Mouse (Mus musculus) layer of hippocampus, adult 18-20 months (tissue): ENCODE measurements around the gene 1810009A15Rik. TPM values are rescaled to one million over a fixed set of nuclear protein-coding genes. Genes with fewer than 3 reads are reported as not detected.
"Not testable (repeated sequence)": the region's sequence is repeated elsewhere in the genome, so short reads cannot be mapped to it uniquely, and the experiment has no call there.

Source experiments
- DNase-seq, 2 experiments: peaks; one replicate each; pipeline ENCODE4 v3.0.0; 2022; ENCODE audit warnings: low spot score in 2 of 2
- long read RNA-seq: library from polyadenylated mRNA; stranded (forward); transcript quantifications from one replicate; pipeline ENCODE4 v2.0.0, GENCODE M21; 2021
- total RNA-seq, 2 experiments: library from RNA; stranded (reverse); gene quantifications; 2 replicates each; pipeline ENCODE4 v1.2.3; 2021

The 1810009A15Rik gene
- 10 to 100 TPM; 24.2 to 30.3 TPM for total RNA-seq
- long read RNA-seq, transcript 1810009A15Rik-201 (4 exons, 806 nt): major isoform, 16 of 21 reads
- long read RNA-seq, transcript 1810009A15Rik-203 (3 exons, 784 nt): minor isoform, 5 of 21 reads
- long read RNA-seq, partial matches to known transcripts: 0 of 21 reads
- long read RNA-seq, other reads (novel, unspliced or antisense): 0 of 21 reads

DNA sequence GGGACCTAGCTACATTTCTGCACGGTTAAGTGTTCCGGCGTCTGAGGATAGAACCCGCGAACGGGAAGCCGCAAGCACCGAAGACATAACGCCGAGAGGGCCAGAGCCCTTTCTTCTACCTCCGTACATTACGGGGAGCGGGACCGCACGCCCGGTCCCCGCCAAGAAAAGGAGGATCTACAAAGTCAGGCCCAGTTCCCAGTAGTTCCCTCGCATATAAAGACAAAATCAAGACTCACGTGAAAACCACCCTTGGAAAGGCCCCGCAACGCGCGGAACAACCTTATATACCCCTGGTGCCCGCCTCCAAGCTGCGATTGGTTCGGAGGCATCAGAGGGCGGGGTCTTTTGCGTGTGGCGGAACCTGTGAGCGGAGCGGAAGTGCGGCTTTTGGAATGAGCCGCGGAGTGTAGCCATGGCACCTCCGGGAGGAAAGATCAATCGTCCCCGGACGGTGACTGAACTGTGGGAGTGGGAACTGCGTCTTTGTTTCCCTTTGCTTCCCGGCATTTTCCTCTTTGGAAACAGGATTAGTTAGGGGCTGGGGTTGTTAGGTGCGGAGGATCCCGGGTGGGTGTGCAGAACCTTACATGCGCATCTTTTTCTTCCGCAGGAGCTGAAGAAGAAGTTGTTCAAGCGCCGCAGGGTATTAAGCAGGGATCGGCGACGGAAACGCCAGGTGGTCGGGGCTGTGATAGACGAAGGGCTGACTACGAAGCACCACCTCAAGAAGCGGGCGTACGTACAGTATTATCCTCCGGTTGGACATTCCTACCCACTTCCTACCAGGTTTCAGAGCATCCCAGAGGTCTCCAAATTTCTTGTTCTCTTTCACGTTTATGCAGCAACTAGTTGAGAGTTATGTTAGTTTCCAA is at the start of gene 1810009A15Rik, which contains the start of gene Gm49416:
Gene 1810009A15Rik (plus strand): TSS at position 343 of the 875 bp plus-strand sequence.
Gene Gm49416 (plus strand): TSS at position 416 of the 875 bp plus-strand sequence.
- DNase-seq: peak; percentile 90 to 95

DNA sequence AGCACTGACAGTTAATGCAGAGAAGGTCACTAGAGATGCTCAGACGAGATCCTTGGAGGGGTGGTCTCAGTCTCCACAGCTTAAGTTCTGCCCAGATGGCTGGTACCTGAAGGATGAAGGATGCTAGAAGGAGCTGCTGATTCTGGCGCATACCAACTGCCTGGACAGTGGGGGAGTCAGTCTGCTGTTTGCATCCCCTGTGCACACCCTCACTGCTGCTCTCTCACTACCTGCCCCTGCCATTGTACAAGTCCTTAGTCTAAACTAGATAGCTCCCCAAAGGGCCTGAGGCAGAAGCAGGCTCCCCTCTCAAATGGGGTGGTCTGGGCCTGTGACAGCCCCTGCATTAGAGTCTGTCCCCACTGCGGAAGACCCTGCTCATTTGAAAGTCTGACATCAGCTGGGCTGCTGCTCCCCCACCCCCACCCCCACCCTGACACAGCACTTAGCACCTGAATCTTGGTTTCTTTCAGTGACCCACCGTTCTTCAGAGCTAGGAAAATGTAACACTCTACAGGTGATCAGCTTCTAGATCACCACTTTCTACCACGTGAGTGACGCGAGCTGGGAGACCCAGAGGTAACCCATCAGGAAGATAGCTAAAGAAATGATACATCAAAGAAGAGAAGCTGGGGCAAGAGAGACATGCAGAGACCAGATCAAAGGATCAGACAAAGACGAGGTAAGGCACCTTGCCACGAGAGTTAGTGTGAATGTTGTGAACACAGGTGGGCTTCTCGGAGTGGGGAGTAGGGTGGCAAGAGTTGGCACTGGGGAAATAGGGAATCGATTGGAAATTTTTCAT is 49.3 kb upstream of the 1810009A15Rik start, which contains the start of gene Gng3:
Gene Gng3 (minus strand): TSS at position 92 of the 805 bp plus-strand sequence.
- DNase-seq: peak; percentile 80 to 81

DNA sequence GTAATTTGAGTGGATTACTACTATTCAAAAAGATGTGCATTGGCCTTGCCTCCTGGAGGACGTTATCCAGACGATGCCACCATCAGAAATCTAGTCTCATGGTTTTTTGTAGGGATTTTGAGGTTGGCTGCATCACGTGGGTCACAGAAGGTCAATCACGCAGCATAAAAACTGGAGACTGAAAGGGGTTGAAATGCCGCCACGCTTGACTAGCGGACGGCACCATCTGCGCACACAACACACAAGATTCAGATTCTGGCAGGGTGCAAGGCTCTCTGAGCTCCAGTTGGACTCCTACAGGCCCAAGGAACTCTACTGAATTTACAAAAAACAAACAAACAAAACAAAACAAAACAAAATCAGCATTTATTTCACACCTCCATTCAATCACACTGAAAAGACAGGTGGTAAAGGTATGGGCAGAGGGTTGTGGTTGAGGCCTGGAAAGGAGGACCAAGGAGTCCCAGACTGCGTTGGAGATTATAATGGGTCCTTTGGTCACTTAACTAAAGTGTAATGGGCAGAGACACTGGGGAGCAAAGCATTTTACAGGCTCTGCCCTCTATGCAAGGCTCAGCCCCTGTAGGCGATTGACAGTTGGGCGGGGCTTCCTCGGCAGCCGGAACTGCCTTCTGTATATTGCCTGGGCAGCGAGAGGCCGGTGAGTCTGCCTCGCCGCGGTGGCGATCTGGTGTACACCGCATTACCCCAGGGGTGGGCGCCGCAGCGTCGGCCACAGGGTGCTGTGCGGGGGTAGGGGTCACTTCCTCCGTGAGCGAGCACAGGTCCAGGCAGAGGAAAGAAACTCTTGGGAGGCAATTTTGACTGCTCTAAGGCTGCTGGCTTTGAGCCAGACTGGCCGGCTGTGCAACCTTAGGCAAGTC is 48.5 kb upstream of the 1810009A15Rik start:
- DNase-seq: peak; percentile 66 to 78

DNA sequence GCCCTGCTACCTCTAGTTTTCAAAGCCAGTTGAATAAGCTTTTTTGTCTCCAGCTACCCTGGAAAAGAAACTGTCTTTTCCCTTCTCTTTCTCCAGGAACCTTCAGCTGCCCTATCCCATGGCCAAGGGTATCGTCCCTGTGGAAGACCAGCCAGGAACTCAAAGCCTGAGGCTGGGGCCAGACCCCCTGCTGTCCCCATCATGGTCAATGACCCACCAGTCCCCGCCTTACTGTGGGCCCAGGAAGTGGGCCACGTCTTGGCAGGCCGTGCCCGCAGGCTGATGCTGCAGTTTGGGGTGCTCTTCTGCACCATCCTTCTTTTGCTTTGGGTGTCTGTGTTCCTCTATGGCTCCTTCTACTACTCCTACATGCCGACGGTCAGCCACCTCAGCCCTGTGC is 47.6 kb upstream of the 1810009A15Rik start:
- no peak for DNase-seq

- DNase-seq: no peak
These were observed 45.7 kb upstream of the 1810009A15Rik start for GRCm38 (mm10) chr19:8842961-8843360.

- DNase-seq: peak in 1 of 2 experiments; percentile 84
These were observed 44.1 kb upstream of the 1810009A15Rik start for GRCm38 (mm10) chr19:8844371-8845129.

- DNase-seq: no peak
These were observed 40.3 kb upstream of the 1810009A15Rik start for GRCm38 (mm10) chr19:8848356-8848755.

DNA sequence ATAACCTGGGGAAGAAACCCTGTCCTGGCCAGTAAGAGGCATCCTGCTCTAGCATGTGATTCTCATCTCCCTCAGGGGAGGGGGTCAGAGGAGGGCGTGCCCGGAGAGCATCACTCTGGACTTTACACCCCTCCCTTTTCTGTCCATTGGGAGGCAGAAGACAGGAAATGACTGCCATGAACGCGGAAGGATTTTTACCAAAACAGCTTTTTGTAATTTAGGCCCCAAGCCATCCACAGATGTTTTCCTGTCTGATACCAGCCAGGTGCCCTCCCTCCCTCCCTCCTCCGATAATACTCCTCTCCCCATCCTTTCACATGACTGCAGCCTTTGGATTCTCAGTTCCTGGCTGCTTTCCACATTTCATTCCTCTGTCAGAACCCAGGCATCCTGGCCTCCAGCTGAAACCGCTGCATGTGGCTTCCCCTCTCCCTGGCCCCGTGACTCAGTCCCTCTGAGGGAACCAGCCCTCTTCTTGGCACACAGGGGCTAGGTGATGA is 38.2 kb upstream of the 1810009A15Rik start, which contains the start of gene Lrrn4cl:
Gene Lrrn4cl (plus strand): TSS at position 367 of the 500 bp plus-strand sequence.
- no peak for DNase-seq

- DNase-seq: no peak
These were observed 37.0 kb upstream of the 1810009A15Rik start for GRCm38 (mm10) chr19:8851639-8852038.

DNA sequence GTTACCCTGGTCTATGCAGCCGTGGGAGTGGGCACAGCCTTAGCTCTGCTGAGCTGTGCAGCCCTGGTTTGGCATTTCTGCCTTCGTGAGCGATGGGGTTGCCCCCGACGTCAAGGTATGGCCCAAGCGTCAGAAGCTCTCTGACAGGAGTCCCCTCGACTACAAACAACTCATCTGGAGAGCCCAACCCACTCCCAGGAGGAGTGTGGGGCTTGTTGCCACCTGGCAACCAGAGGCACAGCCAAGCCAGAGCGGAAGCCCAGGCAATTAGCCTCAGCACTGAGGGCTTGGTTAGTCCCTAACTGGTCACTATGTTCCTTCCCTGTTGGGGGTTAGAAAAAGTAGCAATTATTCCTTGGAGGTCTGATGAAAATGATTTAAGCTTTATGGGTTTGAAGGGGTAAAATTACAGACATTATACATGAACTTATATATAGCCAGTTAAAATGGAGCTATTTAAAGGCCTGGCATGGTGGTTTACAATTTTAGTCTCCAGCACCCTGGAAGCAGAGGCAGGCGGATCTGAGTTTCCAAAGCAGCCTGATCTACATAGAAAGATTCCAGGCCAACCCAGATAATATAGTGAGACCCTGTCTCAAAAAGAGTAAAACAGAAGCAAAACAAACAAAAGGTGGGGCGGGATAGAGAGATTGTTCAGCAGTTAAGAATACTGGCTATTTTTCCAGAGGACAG is 36.3 kb upstream of the 1810009A15Rik start:
- DNase-seq: no peak

- no peak for DNase-seq
These were observed 35.5 kb upstream of the 1810009A15Rik start for GRCm38 (mm10) chr19:8853117-8853516.

GRCm38 (mm10) chr19:8857689-8858088 is 31.0 kb upstream of the 1810009A15Rik start:
- peak in 1 of 2 experiments; percentile 54 for DNase-seq

GRCm38 (mm10) chr19:8859018-8859417 is 29.6 kb upstream of the 1810009A15Rik start:
- DNase-seq: peak in 1 of 2 experiments; percentile 33

GRCm38 (mm10) chr19:8864265-8864664 is 24.4 kb upstream of the 1810009A15Rik start:
- no peak for DNase-seq

- not testable (repeated sequence) for DNase-seq
These were observed 18.3 kb upstream of the 1810009A15Rik start for GRCm38 (mm10) chr19:8870381-8870780.

DNA sequence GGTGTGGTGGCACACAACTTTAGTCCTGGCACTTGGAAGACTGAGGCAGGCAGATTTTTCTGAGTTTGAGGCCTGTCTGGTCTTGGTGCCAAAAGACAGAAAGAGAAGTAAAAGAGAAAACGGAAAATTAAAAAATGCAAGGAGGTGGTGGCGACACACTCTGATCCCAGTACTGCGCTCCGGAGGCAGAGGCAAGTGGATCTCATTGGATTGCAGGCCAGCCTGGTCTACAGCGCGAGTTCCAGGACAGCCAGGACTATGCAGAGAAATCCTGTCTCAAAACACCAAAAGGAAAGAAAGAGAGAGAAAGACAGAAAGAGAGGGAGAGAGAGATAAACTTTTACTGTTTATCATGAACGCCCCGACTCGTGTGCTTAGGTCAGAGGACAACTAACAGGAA is 17.8 kb upstream of the 1810009A15Rik start:
- no peak for DNase-seq

DNA sequence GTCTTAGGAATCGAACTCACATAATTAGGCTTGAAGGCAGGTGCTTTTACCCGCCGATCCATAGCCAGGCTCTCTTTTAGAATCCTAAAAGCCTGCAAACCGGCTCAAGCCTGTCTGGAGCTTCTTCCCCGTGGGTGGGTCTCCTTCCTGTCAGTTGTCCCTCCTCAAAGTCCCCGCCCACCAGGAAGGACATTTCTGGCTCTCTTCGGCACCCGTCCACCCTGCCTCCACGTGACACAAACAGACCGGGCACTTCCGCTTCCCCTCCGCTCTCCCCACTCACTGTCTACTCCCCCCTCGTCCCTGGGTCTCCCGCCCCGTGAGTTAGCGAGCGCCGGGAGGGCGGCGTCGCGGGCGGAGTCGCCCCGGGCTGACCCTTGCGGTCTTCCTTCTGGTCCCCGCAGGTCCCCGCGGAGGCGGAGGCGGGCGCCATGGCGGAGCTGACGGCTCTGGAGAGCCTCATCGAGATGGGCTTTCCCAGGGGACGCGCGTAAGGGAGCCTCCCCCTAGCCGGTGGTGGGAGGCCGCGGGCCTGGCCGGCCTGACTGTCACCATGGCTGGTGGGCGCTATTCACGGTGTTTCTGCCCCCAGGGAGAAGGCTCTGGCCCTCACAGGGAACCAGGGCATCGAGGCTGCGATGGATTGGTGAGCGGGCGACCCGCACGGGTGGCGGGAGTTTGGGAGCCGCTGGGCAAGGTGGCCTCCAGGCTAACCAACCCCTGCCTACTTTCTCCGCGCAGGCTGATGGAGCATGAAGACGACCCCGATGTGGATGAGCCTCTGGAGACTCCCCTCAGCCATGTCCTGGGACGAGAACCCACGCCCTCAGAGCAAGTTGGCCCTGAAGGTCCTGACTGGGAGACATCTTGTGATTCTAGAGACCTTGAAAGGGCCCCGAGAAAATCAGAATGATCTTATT is 17.1 kb upstream of the 1810009A15Rik start, which contains the start of gene Ubxn1:
Gene Ubxn1 (plus strand): TSS at position 230 of the 920 bp plus-strand sequence.
- DNase-seq: peak; percentile 99
